Mouse (Mus musculus) gastrocnemius, postnatal 10 days (tissue): ENCODE data around the gene Gm13124. TPM values are rescaled to one million over a fixed set of nuclear protein-coding genes. Genes with fewer than 3 reads are reported as not detected.
"Not testable (repeated sequence)": the region's sequence is repeated elsewhere in the genome, so short reads cannot be mapped to it uniquely, and the experiment has no call there.

ENCODE experiments used
- DNase-seq: peaks from one replicate; pipeline ENCODE4 v3.0.0; 2021; ENCODE audit warnings: mixed read lengths
- long read RNA-seq, 2 experiments: library from polyadenylated mRNA; stranded (forward); transcript quantifications; one replicate each; pipeline ENCODE4 v2.0.0; 2021
- total RNA-seq, 2 experiments: library from RNA; stranded (reverse); gene quantifications; 2 replicates each; pipeline ENCODE4 v1.2.3; 2021

The Gm13124 gene
- not detected for total RNA-seq
- long read RNA-seq, experiment 1 = 0 reads
- long read RNA-seq, experiment 2 = 0 reads

DNA sequence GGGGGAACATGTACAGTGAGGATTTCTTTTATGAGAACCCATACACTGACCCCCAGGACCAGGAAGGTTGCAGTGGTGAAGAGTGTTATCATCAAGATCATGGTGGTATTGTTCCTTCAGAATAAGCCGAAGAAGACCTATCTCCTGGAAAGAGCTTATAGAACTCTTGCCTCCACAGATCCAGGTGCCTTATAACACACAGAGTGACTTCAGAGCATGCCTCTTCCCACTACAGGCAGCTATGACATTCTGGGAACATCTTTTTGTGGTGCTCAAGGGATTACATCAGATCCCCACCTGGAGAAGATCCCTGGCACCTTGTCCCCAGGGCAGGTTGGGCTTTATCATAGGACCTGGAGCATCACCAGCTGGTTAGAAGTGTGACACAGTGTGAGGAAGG, at the start of gene Gm13124:
Gm13124 (minus strand) TSS at position 101 of the 400 bp plus-strand sequence.
- no peak for DNase-seq

DNA sequence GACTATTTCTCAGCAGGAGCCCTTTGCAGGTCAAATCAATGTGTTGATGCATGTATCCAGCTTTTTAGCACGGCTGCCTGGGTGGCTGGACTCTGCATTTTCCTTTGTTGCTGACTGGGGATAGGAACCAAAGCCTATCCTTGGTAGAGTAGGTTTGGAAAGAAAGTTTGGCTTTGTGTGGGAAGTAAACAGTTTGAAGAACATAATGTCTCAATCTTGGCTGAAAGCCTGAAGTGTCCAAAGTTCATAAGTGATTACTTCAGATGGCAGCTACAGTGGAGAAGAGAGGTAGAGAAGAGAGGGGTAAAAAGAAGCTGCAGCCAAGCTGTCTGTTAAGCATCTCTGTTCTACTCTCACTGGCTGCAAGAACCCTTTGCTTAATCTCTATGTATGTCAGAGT, 49.7 kb upstream of the Gm13124 start:
- no peak for DNase-seq

DNA sequence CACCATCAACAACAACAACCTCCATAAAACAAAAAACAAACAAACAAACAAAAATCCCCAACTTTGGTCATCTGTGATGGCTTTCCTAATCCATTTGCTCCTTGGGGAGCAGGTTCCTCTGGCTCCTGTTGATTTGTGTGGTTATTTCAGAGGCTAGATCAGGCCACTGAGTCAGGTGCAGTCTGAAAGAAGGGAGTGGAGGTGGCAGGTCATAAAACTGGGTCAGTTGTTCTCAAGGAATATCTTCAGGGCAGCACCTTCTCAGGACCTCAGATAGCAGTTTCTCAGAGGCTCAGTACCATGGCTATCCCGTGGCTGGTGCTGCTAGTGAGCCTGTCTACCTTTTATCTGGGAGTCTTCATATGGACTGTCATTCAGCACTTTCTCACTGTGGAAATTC, 48.5 kb upstream of the Gm13124 start, which contains the start of gene Aadacl4:
Aadacl4 (plus strand) TSS at position 301 of the 400 bp plus-strand sequence.
- DNase-seq = no peak

DNA sequence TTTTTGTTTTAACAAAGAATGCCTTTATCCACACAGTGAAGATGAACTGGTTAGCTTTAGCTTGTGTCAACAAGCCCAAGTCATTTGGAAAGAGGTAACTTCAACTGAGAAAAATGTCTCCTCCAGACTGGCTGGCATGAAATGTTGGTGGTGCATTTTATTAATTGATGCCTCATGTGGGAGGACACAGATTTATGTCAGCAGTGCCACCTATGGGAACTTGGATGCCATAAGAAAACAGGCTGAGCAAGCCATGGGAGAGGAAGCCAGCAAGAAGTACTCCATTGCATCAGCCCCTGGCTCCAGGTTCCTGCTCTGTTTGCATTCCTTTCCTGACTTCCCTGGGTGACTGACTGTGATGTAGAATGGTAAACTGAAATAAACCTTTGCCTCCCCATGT, 27.9 kb upstream of the Gm13124 start:
- DNase-seq = no peak

DNA sequence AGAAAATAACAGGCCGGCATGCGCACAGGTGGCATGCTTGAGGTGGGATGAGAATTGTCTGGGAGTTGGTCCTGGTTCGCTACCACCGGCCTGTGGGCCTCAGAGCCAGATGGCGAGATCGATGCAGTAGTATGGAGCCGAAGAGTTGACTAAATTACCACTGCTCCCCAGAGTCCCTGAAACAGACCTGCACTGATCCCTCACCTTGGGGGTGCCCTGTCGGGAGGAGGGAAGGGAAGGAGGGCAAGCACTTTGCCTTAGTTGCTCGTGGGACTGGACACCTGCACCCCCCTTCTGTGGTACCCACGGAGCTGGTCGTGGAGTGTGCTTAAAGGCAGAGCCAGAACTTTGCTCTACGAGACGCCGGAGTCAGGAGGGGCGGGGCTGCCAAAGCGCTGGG, 21.3 kb upstream of the Gm13124 start:
- not testable (repeated sequence) for DNase-seq

DNA sequence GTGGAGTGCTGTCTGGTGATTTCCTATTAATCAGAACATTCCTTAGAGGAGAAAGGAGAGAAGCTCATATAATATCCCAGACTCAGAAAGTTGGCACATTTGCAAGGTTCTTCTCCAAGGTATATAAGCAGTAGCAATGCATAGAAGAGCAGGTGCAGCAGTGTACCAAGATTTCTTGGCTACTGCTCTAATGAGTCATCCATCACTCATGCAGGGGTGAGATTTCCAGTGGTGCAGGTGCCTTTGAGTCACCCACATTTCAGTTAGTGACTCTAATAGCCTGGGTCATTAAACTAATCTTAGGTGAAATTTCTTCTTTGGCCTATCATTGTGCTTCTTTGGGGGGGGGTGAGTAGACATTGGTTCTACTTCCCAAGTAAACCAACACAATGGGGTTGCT, 2.8 kb upstream of the Gm13124 start:
- no peak for DNase-seq

DNA sequence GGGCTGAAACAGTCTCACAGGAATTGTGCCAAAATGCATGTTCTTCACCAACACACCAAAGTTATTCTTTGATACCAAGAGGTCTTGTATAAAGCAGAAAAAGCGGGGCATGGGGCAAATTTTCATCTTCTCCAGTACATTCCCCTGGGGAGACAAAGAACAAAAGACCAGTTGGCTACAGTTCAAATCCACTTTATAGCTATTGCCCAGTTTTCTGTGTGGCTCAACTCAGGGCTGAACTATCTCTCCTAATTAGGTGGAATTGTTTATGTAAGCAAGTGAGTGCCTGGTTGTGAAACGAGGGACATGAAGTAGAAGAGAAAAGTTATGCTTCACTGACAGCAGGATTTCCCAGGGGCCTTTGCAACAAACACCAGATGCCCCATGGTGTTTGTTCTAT, 3.7 kb downstream of the Gm13124 start:
- no peak for DNase-seq

DNA sequence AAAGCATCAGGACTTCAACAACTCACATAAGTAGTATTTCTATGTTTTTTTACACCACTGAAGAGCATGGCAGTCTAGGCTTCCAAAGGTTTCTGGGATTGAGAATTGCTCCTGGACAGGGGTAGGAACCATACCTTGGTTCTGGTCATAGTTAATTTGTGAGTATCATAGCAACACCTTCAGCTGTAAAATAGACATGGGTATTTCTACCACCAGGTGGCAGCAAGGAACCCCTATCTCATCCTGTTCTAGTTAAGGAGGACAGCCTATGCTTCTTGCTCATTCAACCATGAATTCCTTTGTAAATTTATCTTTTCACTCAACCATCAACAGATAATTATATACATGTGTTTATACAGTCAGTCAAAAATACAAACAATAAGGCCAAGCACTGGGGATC, 5.1 kb downstream of the Gm13124 start:
- no peak for DNase-seq

DNA sequence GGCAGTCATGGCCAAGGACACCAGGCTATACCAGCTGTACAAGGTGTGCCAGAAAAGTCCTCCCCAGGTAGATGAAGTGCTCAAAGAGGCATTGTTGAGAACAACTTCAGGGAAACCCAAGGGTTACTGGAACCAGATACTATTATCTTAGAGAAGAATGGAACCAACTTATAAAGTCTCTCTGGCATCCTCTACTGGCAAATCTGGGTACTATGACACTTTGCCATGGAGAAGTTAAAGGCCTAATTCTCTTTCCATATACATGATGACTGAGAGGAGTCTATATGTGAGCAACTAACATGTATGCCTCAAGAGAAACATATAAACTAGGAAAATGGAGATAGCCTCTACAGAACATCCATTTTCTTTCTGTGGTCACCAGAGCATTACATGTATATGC, 13.8 kb downstream of the Gm13124 start:
- no peak for DNase-seq

DNA sequence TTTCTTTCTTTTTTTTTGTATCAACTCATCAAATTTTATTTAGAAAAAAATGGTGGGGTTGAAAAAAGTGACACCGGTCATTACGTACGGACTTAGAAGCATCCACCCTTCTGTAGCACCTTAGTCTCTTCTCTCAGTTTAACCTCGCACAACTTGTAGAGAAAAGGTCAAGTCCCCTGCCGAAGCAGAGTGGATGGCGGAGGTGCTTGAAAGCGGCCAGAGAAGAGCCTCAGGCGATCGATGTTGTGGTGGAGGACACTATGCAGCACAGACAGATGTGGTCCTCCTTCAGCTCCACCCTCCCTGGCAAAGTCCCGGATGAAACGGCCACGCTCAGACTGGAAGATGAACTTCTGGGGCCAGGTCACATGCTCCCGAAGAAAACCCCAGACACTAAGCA, 19.6 kb downstream of the Gm13124 start:
- DNase-seq = not testable (repeated sequence)

DNA sequence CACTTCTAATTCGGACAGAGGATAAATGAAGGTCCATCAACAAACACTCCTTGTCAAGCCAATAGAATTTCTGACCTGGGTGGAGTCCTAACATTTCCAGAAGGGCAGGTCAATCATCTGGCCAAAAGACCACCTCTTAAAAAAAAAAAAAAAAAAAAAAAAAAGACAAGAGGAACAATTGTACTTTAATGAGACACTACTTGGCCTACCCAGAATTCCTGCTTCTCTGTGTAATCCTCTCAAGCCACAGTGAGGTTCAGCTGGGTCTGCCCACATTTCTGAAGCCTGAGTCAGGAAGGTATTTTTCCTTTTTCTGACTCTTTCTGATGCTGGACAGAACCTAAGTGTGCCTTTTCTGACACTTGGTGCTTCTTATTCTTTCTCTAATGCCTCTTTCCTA, 20.2 kb downstream of the Gm13124 start:
- no peak for DNase-seq

DNA sequence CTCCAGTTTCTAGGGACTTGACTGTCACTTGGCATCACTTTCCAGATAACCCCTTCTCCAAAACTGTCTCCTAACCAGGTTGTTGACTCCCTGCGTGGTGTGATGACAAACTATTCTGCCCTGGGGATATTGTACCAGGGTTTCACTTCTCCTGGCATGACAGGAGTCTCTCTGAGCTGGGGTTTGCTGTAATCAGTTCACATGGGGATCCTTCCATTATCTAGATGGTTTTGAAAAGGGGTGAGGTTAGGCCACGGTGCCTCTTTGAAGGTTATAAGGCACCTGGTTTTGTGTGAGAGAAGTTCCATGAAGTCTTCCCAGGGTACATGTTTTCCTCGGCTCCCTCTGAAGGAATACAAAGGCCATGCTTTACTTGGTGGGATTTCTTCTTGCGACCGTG, 45.4 kb downstream of the Gm13124 start, which contains the start of gene 9430007A20Rik:
9430007A20Rik (plus strand) TSS at position 301 of the 400 bp plus-strand sequence.
- DNase-seq = no peak

DNA sequence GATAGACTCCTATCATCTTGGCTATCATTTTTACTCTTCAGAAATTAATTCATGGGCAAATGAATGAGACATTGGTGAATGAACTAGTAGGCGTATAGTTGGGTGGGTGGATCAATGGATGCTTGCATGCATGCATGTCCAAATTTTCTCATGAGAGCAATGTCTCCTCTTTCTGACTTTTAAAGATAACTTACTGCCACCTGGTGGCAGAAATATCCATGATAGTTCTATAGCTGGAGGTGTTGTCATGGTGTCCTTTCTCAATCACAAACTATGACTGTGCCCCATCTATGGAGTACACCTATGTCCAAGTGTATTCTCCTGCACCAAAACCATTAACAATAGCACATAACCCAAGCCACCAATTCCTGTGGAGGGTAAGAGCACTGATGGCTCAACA, 58.4 kb downstream of the Gm13124 start:
- DNase-seq = no peak

Other genes with a start within 250 kb of the Gm13124 start
- gene Gm13128, start 234.9 kb downstream of the Gm13124 start, total RNA-seq = not detected
- not detected for gene Gm13119, start 207.2 kb downstream of the Gm13124 start, total RNA-seq
- not detected for gene Pramef20, start 187.2 kb downstream of the Gm13124 start, total RNA-seq
- gene Pramef12, start 156.7 kb downstream of the Gm13124 start, total RNA-seq = not detected
- gene 1700012P22Rik, start 126.4 kb downstream of the Gm13124 start, total RNA-seq = not detected
- not detected for gene Gm9944, start 111.8 kb downstream of the Gm13124 start, total RNA-seq
- gene Aadacl3, start 101.4 kb downstream of the Gm13124 start, total RNA-seq = not detected
- not detected for gene 9430007A20Rik, start 45.3 kb downstream of the Gm13124 start, total RNA-seq
- gene Aadacl4, start 48.6 kb upstream of the Gm13124 start, total RNA-seq = not detected
- not detected for gene Gm436, start 121.2 kb upstream of the Gm13124 start, total RNA-seq
- not detected for gene Gm13178, start 156.3 kb upstream of the Gm13124 start, total RNA-seq
- gene Gm438, start 221.4 kb upstream of the Gm13124 start, total RNA-seq = not detected